8 mouse cellular contexts compared by ENCODE assay signal in the genomic region with DNA sequence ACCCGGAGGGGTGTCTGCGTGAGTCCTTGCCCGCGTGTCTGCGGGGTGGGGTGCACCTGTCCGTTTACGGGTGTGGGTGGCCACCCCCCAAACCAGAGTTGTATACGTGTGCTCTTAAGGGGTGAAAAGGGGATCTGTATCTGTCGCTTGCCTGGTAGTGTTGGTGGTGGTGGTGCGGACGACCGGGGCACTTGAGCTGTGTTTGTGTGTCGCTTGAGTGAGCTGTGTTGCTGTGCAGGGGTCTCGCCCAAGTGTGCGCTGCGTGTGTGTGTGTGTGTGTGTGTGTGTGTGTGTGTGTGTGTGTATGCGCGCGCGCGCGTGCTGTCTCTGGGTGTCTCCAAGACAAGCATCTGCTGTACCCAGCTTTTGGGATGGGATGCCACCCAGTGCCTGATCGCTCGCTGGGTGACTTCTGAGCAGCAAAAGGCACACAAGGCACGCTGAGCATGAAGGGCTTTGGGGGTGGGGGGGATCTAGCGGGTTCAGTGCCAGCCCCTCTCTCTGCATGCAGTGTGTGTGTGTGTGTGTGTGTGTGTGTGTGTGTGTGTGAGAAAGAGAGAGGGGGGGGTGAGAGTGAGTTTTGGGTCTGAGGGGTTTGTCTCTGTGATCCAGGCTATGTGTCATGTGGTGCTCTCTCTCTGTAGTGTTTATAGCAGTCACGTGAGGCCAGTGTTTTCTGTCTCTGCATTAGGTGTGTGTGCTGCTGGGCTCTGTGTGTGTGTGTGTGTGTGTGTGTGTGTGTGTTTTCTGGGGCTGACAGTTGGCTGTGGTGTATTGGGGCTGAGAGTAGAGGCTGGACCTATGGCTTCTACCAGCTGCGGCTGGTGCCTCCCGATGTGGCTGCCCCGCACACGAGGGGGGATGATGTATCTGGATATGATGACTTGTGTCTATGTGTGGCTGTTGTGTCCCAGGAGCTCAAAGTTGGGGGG. TPM values are rescaled to one million over a fixed set of nuclear protein-coding genes. Genes with fewer than 3 reads are reported as not detected.
DNase-seq lines count a peak whose midpoint lies in the region; ATAC-seq and TF ChIP-seq lines count a peak whose summit lies in the region.

No protein-coding gene starts in this region.

- H3K27me3 ChIP-seq in CH12.LX (replicated peaks), result no peaks in the 10 kb centered on the region
- peaks cover 11% of the 10 kb centered on the region; the same call in 1 of the 2 replicates for H3K27me3 ChIP-seq in embryonic facial prominence, embryonic 11.5 days (ENCODE audit: control insufficient read depth, insufficient read depth, low read length)
- H3K27me3 ChIP-seq in lung, embryonic 16.5 days (ENCODE audit: control insufficient read depth, insufficient read depth, low read depth, low read length), result peaks cover 4% of the 10 kb centered on the region; the same call in 1 of the 2 replicates

- dilution Hi-C loops in CH12.LX (cut with MboI; ENCODE audit: extremely low pct_ligation_motif_present, extremely low pct_unique_long_range_greater_than_20kb, low sequenced_read_pairs), result no loop called here

- peak overlapping the region; percentile 65 for H3K4me2 ChIP-seq in CH12.LX (ENCODE audit: insufficient read depth, low read depth, poor library complexity, severe bottlenecking)
- H3K4me2 ChIP-seq in embryonic facial prominence, embryonic 11.5 days (ENCODE audit: low read depth, low read length), result peak overlapping the region; percentile 100
- peak overlapping the region; percentile 100 for H3K4me2 ChIP-seq in lung, embryonic 16.5 days (ENCODE audit: low read depth, low read length)

- TF ChIP-seq RAD21 in CH12.LX (IDR thresholded peaks at IDR 0.05; ENCODE audit: low read depth, low read length), result no peak

- DNase-seq in CH12.LX (ENCODE audit: extremely low read depth), result peak; percentile 54
- DNase-seq in adrenal gland, adult 18-20 months (ENCODE audit: low spot score in 2 of 2), result peak; percentile 27 to 50
- DNase-seq in embryonic facial prominence, embryonic 11.5 days (ENCODE audit: low spot score), result peak; percentile 16
- peak; percentile 43 to 58 for DNase-seq in heart, postnatal 36 days
- peak; percentile 56 to 64 for DNase-seq in layer of hippocampus, adult 8-10 months (ENCODE audit: low spot score in 2 of 2)
- peak; percentile 75 to 84 for DNase-seq in right cerebral cortex, postnatal 10 days (ENCODE audit: low spot score in 2 of 2)
- no peak for DNase-seq in ovary, adult 18-20 months (ENCODE audit: low spot score)

- in situ Hi-C loops in CH12.LX (cut with MboI; ENCODE audit: low pct_ligation_motif_present, low pct_unique_long_range_greater_than_20kb, low sequenced_read_pairs), result no loop called here

- peak overlapping the region; percentile 100 for H3K9ac ChIP-seq in CH12.LX (ENCODE audit: insufficient read depth, low read depth)
- peak overlapping the region; percentile 89 for H3K9ac ChIP-seq in embryonic facial prominence, embryonic 11.5 days (replicated peaks; ENCODE audit: low read length)
- peak overlapping the region; percentile 71 for H3K9ac ChIP-seq in lung, embryonic 16.5 days (ENCODE audit: low read length)

- no peak for TF ChIP-seq CTCF in CH12.LX (conservative IDR thresholded peaks at IDR 0.05 in 1 of 2, IDR thresholded peaks at IDR 0.05 in 1 of 2; ENCODE audit: low read depth in 2 of 2, low read length in 2 of 2)

- peak; percentile 21; the same call in 1 of the 2 replicates for TF ChIP-seq POLR2A in CH12.LX (IDR thresholded peaks at IDR 0.05; ENCODE audit: low read depth, low read length)

- H3K4me1 ChIP-seq in CH12.LX (ENCODE audit: control insufficient read depth in 1 of 2, insufficient read depth in 2 of 2), result peaks cover 10 to 46% of the 10 kb centered on the region in 2 experiments
- H3K4me1 ChIP-seq in embryonic facial prominence, embryonic 11.5 days (ENCODE audit: control insufficient read depth, insufficient read depth, low read length), result peaks cover 18% of the 10 kb centered on the region
- H3K4me1 ChIP-seq in lung, embryonic 16.5 days (replicated peaks; ENCODE audit: control insufficient read depth, insufficient read depth, low read length), result peaks cover 54% of the 10 kb centered on the region

- H3K36me3 ChIP-seq in CH12.LX (replicated peaks in 1 of 2; ENCODE audit: control insufficient read depth in 1 of 2, insufficient read depth in 1 of 2, low read length in 1 of 2), result peaks cover 12 to 20% of the 10 kb centered on the region in 2 experiments
- no peaks in the 10 kb centered on the region for H3K36me3 ChIP-seq in embryonic facial prominence, embryonic 11.5 days (replicated peaks; ENCODE audit: control insufficient read depth, insufficient read depth, low read depth, low read length)
- no peaks in the 10 kb centered on the region for H3K36me3 ChIP-seq in lung, embryonic 16.5 days (ENCODE audit: control insufficient read depth, insufficient read depth, low read length)

- intact Hi-C loops in heart, postnatal 36 days (cut with DNase I), result no loop called here

- H3K27ac ChIP-seq in CH12.LX (ENCODE audit: insufficient read depth, low read depth), result peak overlapping the region; percentile 96
- no peak overlapping the region for H3K27ac ChIP-seq in embryonic facial prominence, embryonic 11.5 days (replicated peaks; ENCODE audit: low read depth, low read length)
- peak overlapping the region; percentile 22; the same call in 1 of the 2 replicates for H3K27ac ChIP-seq in lung, embryonic 16.5 days (ENCODE audit: low read length)

- peaks cover 37% of the 10 kb centered on the region for H3K79me2 ChIP-seq in CH12.LX (replicated peaks; ENCODE audit: control insufficient read depth, extremely low read depth, insufficient read depth, poor library complexity, severe bottlenecking)

- no peak for TF ChIP-seq EP300 in CH12.LX (IDR thresholded peaks at IDR 0.05; ENCODE audit: low read length)

- no peaks in the 10 kb centered on the region for H3K9me3 ChIP-seq in CH12.LX (replicated peaks; ENCODE audit: low read length)
- H3K9me3 ChIP-seq in embryonic facial prominence, embryonic 11.5 days (replicated peaks; ENCODE audit: control insufficient read depth, low read length), result no peaks in the 10 kb centered on the region
- H3K9me3 ChIP-seq in lung, embryonic 16.5 days (ENCODE audit: control insufficient read depth, low read length), result no peaks in the 10 kb centered on the region

- H3K4me3 ChIP-seq in CH12.LX (replicated peaks in 1 of 3; ENCODE audit: low read depth in 2 of 3, low read length in 2 of 3, poor library complexity in 1 of 3), result peak overlapping the region; percentile 98 to 100 (median 99)
- peak overlapping the region; percentile 71 for H3K4me3 ChIP-seq in embryonic facial prominence, embryonic 11.5 days (ENCODE audit: low read depth, low read length)
- peak overlapping the region; percentile 72 for H3K4me3 ChIP-seq in lung, embryonic 16.5 days (ENCODE audit: low read length)

- no peak for ATAC-seq in embryonic facial prominence, embryonic 11.5 days (replicated peaks; ENCODE audit: insufficient number of reproducible peaks, low FRiP score, low TSS enrichment, low read depth)
- no peak for ATAC-seq in lung, embryonic 16.5 days (ENCODE audit: low read depth)

- under 1% methylated on average over 31 of the region's 31 CpGs for WGBS in embryonic facial prominence, embryonic 11.5 days
- under 1% methylated on average over 31 of the region's 31 CpGs for WGBS in lung, embryonic 16.5 days

TF ChIP-seq in CH12.LX, 34 proteins besides CTCF, POLR2A, EP300 and RAD21 (continues in another document):
- TF ChIP-seq CHD1 (IDR thresholded peaks at IDR 0.05; ENCODE audit: low read depth, low read length), result peak; percentile 30
- no peak for TF ChIP-seq CHD2 (IDR thresholded peaks at IDR 0.05; ENCODE audit: low read length)
- TF ChIP-seq USF1 (IDR thresholded peaks at IDR 0.05; ENCODE audit: low read depth, low read length), result peak; percentile 77
- TF ChIP-seq NRF1 (IDR thresholded peaks at IDR 0.05; ENCODE audit: low read depth, low read length), result no peak
- peak; percentile 89; the same call in 1 of the 2 replicates for TF ChIP-seq SIN3A (IDR thresholded peaks at IDR 0.05; ENCODE audit: low read length)

RNA-seq across cellular contexts. Expression of gene Bbc3, which starts 2.6 kb away (rescaled TPM):
- 33.2 and 61.7 TPM in 2 replicates for total RNA-seq in CH12.LX (2012; rRNA removed)
- 23.2 and 25.4 TPM in 2 replicates for total RNA-seq in CH12.LX (2014; rRNA removed)
- 22.2 and 23.3 TPM in 2 replicates for polyA plus RNA-seq in CH12.LX (2012; ENCODE audit: insufficient read length, low read depth)
- total RNA-seq in adrenal gland, adult 18-20 months (2021), result 1 to 10 TPM; 5.2 to 6.0 TPM
- polyA plus RNA-seq in embryonic facial prominence, embryonic 11.5 days (2014; fragmentation: Nextera tagmentation; extraction: Ambion mirVana), result 4.6 and 5.9 TPM in 2 replicates
- total RNA-seq in heart, postnatal 36 days (2021), result 1 to 10 TPM; 3.1 to 5.0 TPM
- 10 to 100 TPM in 3 of 4 experiments, 1 to 10 TPM in 1; 8.9 to 14.4 (median 10.9) TPM for total RNA-seq in layer of hippocampus, adult 8-10 months (2022)
- polyA plus RNA-seq in lung, embryonic 16.5 days (2015; fragmentation: Nextera tagmentation; extraction: Ambion mirVana), result 12.4 and 14.3 TPM in 2 replicates

RNA-seq across cellular contexts. Expression of gene Ccdc9, which starts 24.2 kb away (rescaled TPM):
- total RNA-seq in CH12.LX (2012; rRNA removed) (47.6 and 53.3 TPM in 2 replicates), CH12.LX (2014; rRNA removed) (32.0 and 37.5 TPM in 2 replicates)
- polyA plus RNA-seq in CH12.LX (2012; ENCODE audit: insufficient read length, low read depth), result 81.0 and 94.2 TPM in 2 replicates
- 10 to 100 TPM; 52.2 to 59.2 TPM for total RNA-seq in adrenal gland, adult 18-20 months (2021)
- polyA plus RNA-seq in embryonic facial prominence, embryonic 11.5 days (2014; fragmentation: Nextera tagmentation; extraction: Ambion mirVana), result 16.2 and 16.7 TPM in 2 replicates
- total RNA-seq in heart, postnatal 36 days (2021), result 10 to 100 TPM; 34.6 to 36.9 TPM
- total RNA-seq in layer of hippocampus, adult 8-10 months (2022), result 10 to 100 TPM; 72.6 to 88.3 (median 86.3) TPM
- 20.1 and 25.9 TPM in 2 replicates for polyA plus RNA-seq in lung, embryonic 16.5 days (2015; fragmentation: Nextera tagmentation; extraction: Ambion mirVana)

RNA-seq across cellular contexts. Expression of gene Inafm1, which starts 37.4 kb away (rescaled TPM):
- total RNA-seq in CH12.LX (2012; rRNA removed) (5.6 and 7.4 TPM in 2 replicates), CH12.LX (2014; rRNA removed) (1.1 and 1.5 TPM in 2 replicates)
- polyA plus RNA-seq in CH12.LX (2012; ENCODE audit: insufficient read length, low read depth), result 9.3 and 9.5 TPM in 2 replicates
- total RNA-seq in adrenal gland, adult 18-20 months (2021), result 10 to 100 TPM; 21.1 to 21.8 TPM
- polyA plus RNA-seq in embryonic facial prominence, embryonic 11.5 days (2014; fragmentation: Nextera tagmentation; extraction: Ambion mirVana), result 9.3 TPM in 2 replicates
- 10 to 100 TPM; 17.0 to 17.8 TPM for total RNA-seq in heart, postnatal 36 days (2021)
- 10 to 100 TPM; 30.9 to 39.3 (median 33.1) TPM for total RNA-seq in layer of hippocampus, adult 8-10 months (2022)
- polyA plus RNA-seq in lung, embryonic 16.5 days (2015; fragmentation: Nextera tagmentation; extraction: Ambion mirVana), result 12.1 and 12.3 TPM in 2 replicates

RNA-seq across cellular contexts. Expression of gene C5ar1, which starts 51.4 kb away (rescaled TPM):
- total RNA-seq in CH12.LX (2012; rRNA removed), result not detected in 2 replicates
- total RNA-seq in CH12.LX (2014; rRNA removed), result not detected in 2 replicates
- not detected in 2 replicates for polyA plus RNA-seq in CH12.LX (2012; ENCODE audit: insufficient read length, low read depth)
- total RNA-seq in adrenal gland, adult 18-20 months (2021), result 10 to 100 TPM in 1 of 2 experiments, 1 to 10 TPM in 1; 7.0 to 13.1 TPM
- polyA plus RNA-seq in embryonic facial prominence, embryonic 11.5 days (2014; fragmentation: Nextera tagmentation; extraction: Ambion mirVana), result 0.71 and 1.00 TPM in 2 replicates
- total RNA-seq in heart, postnatal 36 days (2021), result 1 to 10 TPM; 6.4 to 7.8 TPM
- 1 to 10 TPM in 3 of 4 experiments, under 1 TPM in 1; 0.61 to 5.4 (median 3.0) TPM for total RNA-seq in layer of hippocampus, adult 8-10 months (2022)
- 3.4 and 3.6 TPM in 2 replicates for polyA plus RNA-seq in lung, embryonic 16.5 days (2015; fragmentation: Nextera tagmentation; extraction: Ambion mirVana)
